Mouse (Mus musculus) heart, adult 18-20 months (tissue): Measurements from ENCODE around the gene Rbm15b. TPM values are rescaled to one million over a fixed set of nuclear protein-coding genes. Genes with fewer than 3 reads are reported as not detected.

Experiments
- DNase-seq, 2 experiments: peaks; one replicate each; pipeline ENCODE4 v3.0.0; 2021 to 2022; ENCODE audit warnings: mixed read lengths in 1 of 2
- long read RNA-seq, 2 experiments: library from polyadenylated mRNA; stranded (forward); transcript quantifications; one replicate each; pipeline ENCODE4 v2.0.0; 2021
- total RNA-seq, 2 experiments: library from RNA; stranded (reverse); gene quantifications; 2 replicates each; pipeline ENCODE4 v1.2.3; 2021

Rbm15b gene
- 10 to 100 TPM; 12.8 to 13.4 TPM for total RNA-seq
- long read RNA-seq, experiment 1, full-length matches to known transcripts = 15 of 15 reads
- long read RNA-seq, experiment 1, partial matches to known transcripts = 0 of 15 reads
- long read RNA-seq, experiment 1, other reads (novel, unspliced or antisense) = 0 of 15 reads
- long read RNA-seq, experiment 2, full-length matches to known transcripts = 4 of 4 reads
- long read RNA-seq, experiment 2, partial matches to known transcripts = 0 of 4 reads
- long read RNA-seq, experiment 2, other reads (novel, unspliced or antisense) = 0 of 4 reads

DNA sequence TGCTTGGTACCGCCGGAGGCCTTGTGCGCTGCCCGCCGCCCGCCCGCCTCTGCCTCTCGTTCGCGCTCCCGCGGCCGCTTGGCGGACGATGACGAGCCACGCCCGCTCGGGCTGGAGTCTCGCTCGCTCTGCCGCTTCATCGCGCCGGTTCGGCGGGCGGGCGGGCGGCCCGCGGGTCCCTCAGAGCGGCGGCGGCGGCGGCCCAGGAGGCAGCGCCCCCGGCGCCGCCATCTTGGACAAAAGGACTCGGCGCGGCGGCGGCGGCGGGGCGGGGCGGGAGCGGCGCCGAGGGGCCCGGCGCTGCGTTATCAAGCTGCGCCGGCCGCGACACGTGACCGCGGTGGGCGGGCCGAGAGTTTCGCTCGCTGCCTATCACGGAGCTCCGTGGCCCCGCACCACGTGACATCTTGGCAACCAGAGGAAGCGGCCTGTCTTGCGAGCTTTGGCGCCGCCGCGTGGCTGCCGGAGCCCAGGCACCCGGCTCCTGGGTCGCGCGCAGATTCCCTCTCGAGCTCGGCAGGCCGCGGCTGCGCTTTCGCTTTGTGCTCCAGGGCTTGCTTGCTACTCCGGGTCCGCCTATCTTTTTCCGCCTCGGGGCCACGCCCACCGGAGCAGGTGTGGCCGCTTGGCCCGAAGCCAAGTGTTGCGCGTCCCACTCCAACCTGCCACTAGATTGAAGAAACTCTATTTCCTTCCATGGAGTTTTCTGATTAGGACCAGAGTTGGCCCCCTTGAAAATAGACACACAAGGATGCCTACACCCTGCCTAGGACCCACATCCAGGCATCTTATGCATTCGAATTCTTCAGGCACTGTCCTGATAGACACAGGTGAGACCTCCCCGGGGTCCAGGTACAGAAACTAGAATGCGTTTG, at the start of gene Rbm15b:
TSS of gene Rbm15b (minus strand) at position 601 of the 875 bp plus-strand sequence.
- peak; percentile 97 to 98 for DNase-seq

DNA sequence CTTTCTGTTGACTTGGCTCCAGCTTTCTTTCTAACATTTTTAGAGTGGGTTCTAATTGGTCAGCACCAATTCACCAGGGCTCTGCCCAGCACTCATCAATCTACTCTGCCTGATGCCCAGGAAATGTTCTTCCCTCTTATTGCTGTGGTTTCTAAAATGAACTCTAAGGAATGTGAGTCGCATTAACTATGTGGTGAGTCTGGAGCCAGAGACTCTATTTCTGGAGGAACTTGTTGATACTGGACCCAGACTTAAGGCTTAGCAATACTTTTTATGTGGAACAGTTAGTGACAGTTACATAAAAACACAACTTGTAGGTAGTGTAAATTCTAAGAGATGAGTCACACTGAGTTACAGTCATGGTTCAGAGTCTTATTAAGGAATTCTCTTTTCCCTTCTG, 47.8 kb upstream of the Rbm15b start:
- no peak for DNase-seq

DNA sequence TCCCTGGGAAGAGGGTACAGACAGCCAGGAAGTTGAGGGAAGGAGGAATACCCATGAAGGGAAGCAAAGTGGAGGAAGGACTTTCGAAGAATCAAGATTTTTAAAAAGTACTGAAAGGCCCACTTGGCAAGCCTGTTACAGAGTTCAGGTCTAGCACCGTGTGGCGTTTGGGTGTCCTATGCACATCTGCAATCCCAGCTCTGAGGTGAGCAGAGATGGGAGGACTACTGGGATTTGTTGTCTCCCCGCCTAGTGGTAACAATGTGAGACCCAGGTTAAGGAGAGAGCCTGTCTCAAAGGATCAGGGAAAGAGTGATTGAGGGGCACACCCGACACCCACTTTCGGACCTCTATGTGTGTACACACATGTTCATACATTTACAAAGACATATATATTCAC, 27.6 kb upstream of the Rbm15b start:
- DNase-seq = no peak

GRCm38 (mm10) chr9:106913759-106914158, 26.5 kb upstream of the Rbm15b start:
- DNase-seq = no peak

GRCm38 (mm10) chr9:106911624-106912023, 24.4 kb upstream of the Rbm15b start:
- no peak for DNase-seq

- no peak for DNase-seq
Measured at GRCm38 (mm10) chr9:106908715-106909114, 21.5 kb upstream of the Rbm15b start.

- no peak for DNase-seq
Measured at GRCm38 (mm10) chr9:106908174-106908573, 20.9 kb upstream of the Rbm15b start.

- no peak for DNase-seq
Measured at GRCm38 (mm10) chr9:106906597-106906996, 19.4 kb upstream of the Rbm15b start.

DNA sequence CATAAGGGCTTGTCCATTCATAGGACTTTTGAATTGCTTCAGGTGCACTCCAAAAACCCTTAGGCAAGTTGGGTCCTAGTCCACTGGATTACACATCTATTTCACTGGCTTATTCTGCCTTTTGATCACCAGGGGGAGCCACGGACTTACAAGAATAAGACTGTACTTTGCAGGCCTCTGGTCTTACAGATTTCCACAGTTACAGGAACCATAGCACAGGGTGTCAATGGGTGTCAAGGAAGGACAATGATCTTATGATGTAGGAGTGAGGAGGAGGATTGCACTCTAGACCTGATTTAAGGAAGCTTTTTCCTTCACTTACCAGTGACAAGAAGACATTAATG, 16.5 kb upstream of the Rbm15b start:
- peak; percentile 47 to 60 for DNase-seq

GRCm38 (mm10) chr9:106903099-106903790, 16.0 kb upstream of the Rbm15b start:
- DNase-seq = no peak

DNA sequence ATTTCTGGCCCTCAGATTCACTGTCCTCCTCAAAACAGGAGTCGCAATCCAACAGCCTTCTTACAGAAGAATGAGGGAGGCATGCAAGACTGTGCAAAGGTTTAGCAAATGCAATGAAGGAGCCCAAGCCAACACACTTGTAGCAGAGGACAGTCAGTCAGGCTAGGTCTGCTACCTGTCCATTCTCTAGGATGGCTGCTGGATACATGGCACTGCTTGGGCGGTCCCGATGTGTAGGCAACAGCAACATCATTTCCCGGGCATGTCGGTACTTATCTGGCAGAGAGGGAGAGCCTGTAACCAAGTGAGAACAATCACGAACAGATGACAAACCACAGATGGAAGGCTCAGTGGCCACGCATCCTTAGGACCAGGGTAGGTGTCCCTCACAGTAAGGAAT, 14.4 kb upstream of the Rbm15b start:
- DNase-seq = no peak

DNA sequence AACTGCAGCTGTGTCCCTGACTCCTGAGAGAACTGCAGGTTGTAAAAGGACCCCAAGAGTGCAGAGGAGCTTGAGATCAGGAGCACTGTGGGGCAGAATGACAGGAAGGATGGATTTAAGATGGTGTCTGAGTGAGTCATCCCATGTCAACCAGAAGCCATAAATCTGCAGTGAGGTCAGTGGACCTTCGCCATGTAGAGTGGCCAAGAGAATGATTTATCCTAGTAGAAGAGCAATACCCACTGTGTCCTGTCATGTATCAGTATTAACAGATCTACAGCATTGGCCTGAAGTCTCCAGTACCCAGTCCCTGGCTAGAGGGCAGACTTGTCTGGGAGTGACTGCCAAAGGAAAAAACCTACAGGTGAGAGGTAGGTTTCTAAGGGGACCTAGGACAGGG, 11.7 kb upstream of the Rbm15b start:
- no peak for DNase-seq

DNA sequence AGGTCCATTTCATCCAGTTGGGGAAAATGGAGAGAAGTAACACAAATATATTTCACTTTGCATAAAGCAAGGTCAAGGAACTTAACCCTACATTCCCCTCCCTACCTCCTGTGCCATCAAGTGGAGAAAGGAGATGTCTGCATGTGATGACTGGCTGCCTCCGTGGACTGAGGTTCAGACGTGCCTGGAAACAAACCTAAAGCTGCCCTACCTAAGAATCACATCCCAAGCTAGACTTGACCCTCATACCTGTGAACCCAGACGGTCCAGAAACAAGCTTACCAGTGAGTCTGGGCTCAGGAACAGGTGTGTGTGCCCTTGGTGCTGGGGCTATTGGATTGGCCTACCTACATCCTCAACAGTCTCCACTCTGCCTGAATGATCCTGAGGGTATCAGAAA, 6.1 kb upstream of the Rbm15b start:
- no peak for DNase-seq

GRCm38 (mm10) chr9:106892552-106892875, 5.3 kb upstream of the Rbm15b start:
- no peak for DNase-seq

GRCm38 (mm10) chr9:106891829-106892551, 4.8 kb upstream of the Rbm15b start, which contains the start of gene Manf:
Gene Manf, minus strand, starts transcription at chr9:106891979.
- peak; percentile 95 to 99 for DNase-seq

DNA sequence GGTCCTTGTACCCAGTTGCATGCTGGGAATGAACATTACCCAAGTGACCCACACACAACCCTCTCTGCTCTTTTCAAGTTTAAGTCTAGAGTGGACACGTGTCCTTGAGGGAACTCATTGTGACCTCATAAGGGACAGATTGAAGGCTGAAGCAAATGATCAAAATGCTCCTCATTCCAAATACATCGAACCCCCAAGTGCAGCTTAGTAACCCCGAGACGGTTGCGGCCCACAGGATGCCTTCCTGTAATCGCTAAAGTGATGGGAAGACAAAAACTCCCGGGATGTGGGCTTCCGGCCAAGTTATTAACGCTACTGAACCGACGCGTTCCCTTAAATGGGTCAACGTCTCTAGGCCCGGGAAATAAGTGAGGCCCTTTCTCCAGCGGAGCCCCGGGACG, 4.1 kb upstream of the Rbm15b start:
- DNase-seq = no peak

GRCm38 (mm10) chr9:106890496-106891240, 3.4 kb upstream of the Rbm15b start:
- DNase-seq = peak; percentile 29 to 40

DNA sequence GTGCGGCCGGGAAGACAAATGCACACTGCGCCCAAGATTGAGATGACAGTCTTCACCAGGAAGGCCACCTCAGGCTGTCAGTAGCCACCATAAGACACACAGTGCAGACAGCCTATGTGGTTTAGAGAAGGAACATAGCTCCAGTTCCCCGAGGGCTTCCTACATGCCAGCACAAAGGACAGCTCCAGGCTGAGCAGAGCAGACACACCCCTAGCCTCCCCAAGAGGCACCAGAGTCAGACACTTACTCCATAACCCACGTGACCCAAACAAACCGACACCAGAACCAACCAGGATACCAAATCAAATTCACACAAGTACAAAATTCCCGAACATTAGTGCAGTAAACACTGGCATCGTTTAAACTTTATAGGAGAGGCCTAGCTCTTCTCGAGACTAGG, 2.1 kb upstream of the Rbm15b start:
- DNase-seq = no peak

GRCm38 (mm10) chr9:106888346-106888745, 1.1 kb upstream of the Rbm15b start:
- no peak for DNase-seq

DNA sequence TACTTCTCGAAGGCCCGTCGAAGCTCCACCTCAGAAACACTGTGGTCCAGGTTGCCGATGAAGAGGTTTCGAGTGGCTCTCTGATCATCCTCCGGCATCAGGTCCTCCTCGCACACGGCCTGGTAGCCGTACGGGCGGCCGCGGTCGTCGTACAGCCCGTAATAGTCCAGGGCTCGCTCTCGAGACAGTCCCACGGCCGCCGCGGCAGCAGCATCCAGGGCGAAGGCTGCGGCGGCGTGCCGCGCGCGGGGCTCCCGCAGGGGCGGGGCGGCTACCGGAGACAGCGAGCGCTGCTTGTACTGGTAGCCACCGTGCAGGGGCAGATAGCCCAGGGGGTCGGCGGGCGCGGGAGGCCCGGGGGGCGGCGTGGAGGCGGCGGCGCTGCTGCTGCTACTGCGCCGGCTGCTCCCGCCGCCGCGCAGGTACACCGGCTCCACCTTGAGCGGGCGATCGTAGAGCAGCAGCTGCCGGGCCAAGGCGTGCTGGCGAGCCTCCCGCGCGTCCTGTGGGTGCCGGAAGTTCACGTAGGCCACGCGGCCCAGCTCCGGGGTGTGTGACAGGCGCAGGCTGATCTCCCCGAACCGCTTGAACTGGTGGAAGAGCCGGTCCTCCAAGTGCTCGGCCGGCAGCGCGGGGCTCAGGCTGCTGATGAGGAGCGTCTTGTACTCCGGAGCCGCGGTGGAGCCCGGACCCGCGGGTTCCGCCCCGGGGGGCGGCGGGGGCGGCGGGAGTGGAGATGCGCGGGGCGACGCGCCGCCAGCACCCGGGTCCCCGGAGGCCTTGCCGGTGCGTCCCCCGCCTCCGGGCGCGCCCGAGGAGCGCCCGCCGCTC, 1.1 kb downstream of the Rbm15b start:
- peak; percentile 47 to 54 for DNase-seq
